Comparison of ENCODE assay signal across 1 mouse cellular context in genomic region chr1:85795196-85795595, GRCm38 (mm10).
TF ChIP-seq lines count a peak whose summit lies in the region.

No protein-coding gene starts in this region.

TF ChIP-seq in CH12.LX, 34 proteins besides CTCF, POLR2A, EP300 and RAD21 (continued from another document):
- TF ChIP-seq ELF1 (IDR thresholded peaks at IDR 0.05; ENCODE audit: low read depth, low read length): no peak
- no peak for TF ChIP-seq ZKSCAN1 (IDR thresholded peaks at IDR 0.05; ENCODE audit: borderline replicate concordance, low read depth, low read length)
